Mouse (Mus musculus) embryonic facial prominence, embryonic 14.5 days (tissue): ENCODE measurements around the gene Nfia. TPM values are rescaled to one million over a fixed set of nuclear protein-coding genes. Genes with fewer than 3 reads are reported as not detected.

Experiments
- ATAC-seq: fragments of 200-750 bp; cut with Nextera tagmentation; 2 replicates; pipeline ENCODE4 v1.8.0; 2017; ENCODE audit warnings: low read depth, moderate number of reproducible peaks, moderate TSS enrichment
- DNase-seq: peaks from one replicate; pipeline ENCODE4 v3.0.0-alpha.2; 2015; ENCODE audit warnings: low spot score
- H3K27ac ChIP-seq: fragments of 300-500 bp; sonication (generic); replicated peaks from 2 replicates; pipeline ENCODE4 v1.5.1; 2014; ENCODE audit warnings: low read depth, mild to moderate bottlenecking, low read length, moderate library complexity
- H3K27me3 ChIP-seq: fragments of 300-500 bp; sonication (generic); replicated peaks from 2 replicates; pipeline ENCODE4 v1.6.1; 2014; ENCODE audit warnings: low read length; ENCODE audit not compliant: control insufficient read depth, insufficient read depth
- H3K36me3 ChIP-seq: fragments of 300-500 bp; sonication (generic); 2 replicates; pipeline ENCODE4 v1.6.1; 2014; ENCODE audit warnings: low read length, mixed read lengths; ENCODE audit not compliant: control insufficient read depth, insufficient read depth
- H3K4me1 ChIP-seq: fragments of 300-500 bp; sonication (generic); 2 replicates; pipeline ENCODE4 v1.6.1; 2014; ENCODE audit warnings: antibody characterized with exemption, low read length; ENCODE audit not compliant: control insufficient read depth, insufficient read depth
- H3K4me2 ChIP-seq: fragments of 300-500 bp; sonication (generic); 2 replicates; pipeline ENCODE4 v1.6.1; 2014; ENCODE audit warnings: low read depth, mild to moderate bottlenecking, low read length, moderate library complexity, mixed read lengths
- H3K4me3 ChIP-seq: fragments of 300-500 bp; sonication (generic); 2 replicates; pipeline ENCODE4 v1.5.1; 2014; ENCODE audit warnings: low read depth, mild to moderate bottlenecking, low read length
- H3K9ac ChIP-seq: fragments of 300-500 bp; sonication (generic); 2 replicates; pipeline ENCODE4 v1.6.1; 2014; ENCODE audit warnings: low read depth, mild to moderate bottlenecking, low read length, moderate library complexity, mixed read lengths
- H3K9me3 ChIP-seq: fragments of 300-500 bp; sonication (generic); 2 replicates; pipeline ENCODE4 v1.6.1; 2016; ENCODE audit warnings: low read length; ENCODE audit not compliant: control insufficient read depth
- WGBS: fragments of 180-500 bp; shearing (Covaris S2); extraction: QIAGEN DNeasy Blood & Tissue Kit; methylation state at CpG from one replicate; pipeline ENCODE4 v1.1.7; 2014; 5-methylcytosine and 5-hydroxymethylcytosine counted together
- polyA plus RNA-seq: library from polyadenylated mRNA; unstranded; fragments of >200 nt; fragmentation: Nextera tagmentation; extraction: Ambion mirVana; gene quantifications from 2 replicates; pipeline ENCODE4 v1.2.1, GENCODE M21; 2014

Gene Nfia
- polyA plus RNA-seq, 1 experiment from 2014 or later: 61.7 TPM

DNA sequence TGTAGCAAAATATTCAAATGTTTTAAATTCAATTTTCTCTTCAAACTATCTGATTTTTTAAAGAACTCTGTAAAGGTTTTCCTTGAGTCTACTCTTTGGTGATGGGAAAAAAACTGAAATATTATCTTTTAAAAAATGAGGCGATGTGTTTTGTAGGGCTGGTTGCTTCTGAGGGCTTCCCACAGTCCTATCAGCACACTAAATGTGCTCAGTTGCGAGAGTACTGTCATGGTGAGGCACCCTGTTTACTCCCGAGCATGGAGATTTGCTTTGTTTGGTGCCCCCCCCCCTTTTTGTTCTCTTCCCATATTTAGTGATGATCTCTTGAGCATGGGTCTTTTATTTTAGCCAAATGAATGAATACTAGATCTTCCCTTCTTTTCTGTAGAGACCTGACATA is 9.5 kb downstream of the Nfia start:
- Histone ChIP-seq H3K4me3 (no peak overlapping the region), H3K9me3 (no peaks in the 10 kb centered on the region), H3K27me3 (no peaks in the 10 kb centered on the region), H3K4me1 (peaks cover 11% of the 10 kb centered on the region; the same call in 1 of the 2 replicates), H3K27ac (no peak overlapping the region), H3K36me3 (peaks cover 32% of the 10 kb centered on the region), H3K4me2 (no peak overlapping the region), H3K9ac (no peak overlapping the region)
- 88% methylated on average over 3 of the region's 3 CpGs for WGBS
- DNase-seq (no peak), ATAC-seq (no peak)

DNA sequence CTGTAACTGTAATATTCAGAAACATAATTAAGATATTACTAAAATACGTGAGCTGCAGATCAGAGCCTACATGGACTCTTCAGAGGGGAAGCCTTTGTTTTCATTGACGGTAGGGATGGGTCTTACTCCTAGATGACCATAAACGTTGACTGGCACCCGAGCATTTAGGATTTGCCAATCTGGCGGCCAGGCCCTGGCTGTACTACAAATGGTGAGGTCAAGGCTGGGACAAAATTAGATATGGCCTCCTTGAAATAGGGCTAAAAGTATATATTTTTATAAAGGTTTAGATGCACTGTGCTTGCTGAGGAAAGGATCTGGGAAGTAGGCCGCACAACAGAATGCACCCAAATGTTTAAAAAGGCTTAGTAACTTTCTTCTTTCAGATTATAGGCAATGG is 10.0 kb downstream of the Nfia start:
- WGBS: 88% methylated on average over 6 of the region's 6 CpGs
- no peaks in the 10 kb centered on the region for H3K9me3 ChIP-seq
- H3K27ac ChIP-seq: no peak overlapping the region

GRCm38 (mm10) chr4:97783073-97783879 is 10.7 kb downstream of the Nfia start:
- H3K4me2 ChIP-seq: no peak overlapping the region
- H3K36me3 ChIP-seq: peaks cover 36% of the 10 kb centered on the region
- H3K9ac ChIP-seq: no peak overlapping the region
- no peak overlapping the region for H3K4me3 ChIP-seq
- H3K27ac ChIP-seq: no peak overlapping the region
- H3K4me1 ChIP-seq: peaks cover 11% of the 10 kb centered on the region
- H3K27me3 ChIP-seq: no peaks in the 10 kb centered on the region
- no peaks in the 10 kb centered on the region for H3K9me3 ChIP-seq
- DNase-seq (no peak), ATAC-seq (no peak)
- 93% methylated on average over 26 of the region's 26 CpGs for WGBS

More for the DNA sequence above, 10.0 kb downstream of the Nfia start:
- DNase-seq (no peak), ATAC-seq (no peak)
- H3K4me1 ChIP-seq: peaks cover 11% of the 10 kb centered on the region; the same call in 1 of the 2 replicates
- H3K4me2 ChIP-seq: no peak overlapping the region
- peaks cover 36% of the 10 kb centered on the region for H3K36me3 ChIP-seq
- H3K27me3 ChIP-seq: no peaks in the 10 kb centered on the region
- H3K9ac ChIP-seq: no peak overlapping the region
- no peak overlapping the region for H3K4me3 ChIP-seq

- no peak overlapping the region for H3K4me2 ChIP-seq
- peak; percentile 7 for DNase-seq
- H3K9ac ChIP-seq: no peak overlapping the region
- WGBS: 77% methylated on average over 11 of the region's 11 CpGs
- H3K9me3 ChIP-seq: no peaks in the 10 kb centered on the region
- no peak overlapping the region for H3K27ac ChIP-seq
- H3K4me1 ChIP-seq: peaks cover 17% of the 10 kb centered on the region
- H3K4me3 ChIP-seq: no peak overlapping the region
- no peak for ATAC-seq
- peaks cover 36% of the 10 kb centered on the region for H3K36me3 ChIP-seq
- H3K27me3 ChIP-seq: no peaks in the 10 kb centered on the region
Measured at GRCm38 (mm10) chr4:97784236-97784635, 11.7 kb downstream of the Nfia start.

GRCm38 (mm10) chr4:97785547-97786271 is 13.2 kb downstream of the Nfia start:
- Histone ChIP-seq H3K36me3 (peaks cover 36% of the 10 kb centered on the region), H3K27ac (no peak overlapping the region)
- WGBS: 82% methylated on average over 8 of the region's 8 CpGs

DNA sequence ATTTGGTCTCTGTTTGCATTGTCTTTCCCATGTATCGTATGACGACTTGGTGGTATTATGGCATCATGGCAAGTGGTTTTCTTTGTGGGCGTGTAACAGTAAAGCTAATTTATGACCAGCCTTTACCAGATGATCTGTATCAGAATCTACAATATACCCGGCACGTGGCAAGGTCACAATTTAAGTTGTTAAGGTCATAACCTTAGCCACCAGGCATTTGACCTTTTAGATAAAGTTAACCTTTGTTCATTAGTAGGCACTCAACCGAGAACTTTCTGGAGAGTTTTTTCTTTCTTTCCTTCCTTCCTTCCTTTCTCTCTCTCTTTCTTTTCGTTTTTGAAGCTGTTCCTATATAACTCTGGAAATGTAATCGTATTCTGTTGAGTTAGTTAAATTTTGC is 14.0 kb downstream of the Nfia start:
- Histone ChIP-seq H3K4me2 (no peak overlapping the region), H3K36me3 (peaks cover 36% of the 10 kb centered on the region), H3K9me3 (no peaks in the 10 kb centered on the region), H3K9ac (no peak overlapping the region), H3K27me3 (no peaks in the 10 kb centered on the region), H3K4me1 (peaks cover 14% of the 10 kb centered on the region; the same call in 1 of the 2 replicates), H3K4me3 (no peak overlapping the region), H3K27ac (no peak overlapping the region)
- no peak for DNase-seq
- no peak for ATAC-seq
- 53% methylated on average over 8 of the region's 8 CpGs for WGBS

More at GRCm38 (mm10) chr4:97785547-97786271, 13.2 kb downstream of the Nfia start:
- DNase-seq: no peak
- Histone ChIP-seq H3K9ac (no peak overlapping the region), H3K27me3 (no peaks in the 10 kb centered on the region), H3K4me3 (no peak overlapping the region), H3K4me2 (no peak overlapping the region), H3K4me1 (peaks cover 15% of the 10 kb centered on the region), H3K9me3 (no peaks in the 10 kb centered on the region)
- ATAC-seq: no peak

DNA sequence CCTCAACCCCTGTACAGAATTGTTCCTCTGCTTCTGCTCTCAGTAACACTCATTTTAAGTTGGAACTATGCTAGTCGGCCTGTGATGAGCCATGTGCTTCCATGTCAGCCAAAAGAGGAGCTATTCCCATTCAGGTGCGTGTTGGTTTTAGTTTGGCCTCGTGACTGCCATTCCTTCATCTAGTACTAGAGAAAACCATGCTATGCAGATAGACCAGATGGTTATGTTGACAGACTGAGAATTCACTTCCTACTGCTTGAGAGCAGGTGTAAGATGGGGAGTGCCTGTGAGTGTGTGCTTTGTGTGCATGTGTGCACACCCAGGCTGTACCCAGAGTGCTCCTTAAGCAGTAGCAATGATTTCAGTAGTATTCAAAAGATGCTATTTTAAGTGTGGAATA is 15.0 kb downstream of the Nfia start:
- WGBS: 68% methylated on average over 3 of the region's 3 CpGs
- ATAC-seq: no peak
- DNase-seq: no peak
- Histone ChIP-seq H3K27ac (no peak overlapping the region), H3K9me3 (no peaks in the 10 kb centered on the region), H3K4me2 (no peak overlapping the region), H3K9ac (no peak overlapping the region), H3K36me3 (peaks cover 36% of the 10 kb centered on the region), H3K4me1 (peaks cover 14% of the 10 kb centered on the region; the same call in 1 of the 2 replicates), H3K27me3 (no peaks in the 10 kb centered on the region), H3K4me3 (no peak overlapping the region)

DNA sequence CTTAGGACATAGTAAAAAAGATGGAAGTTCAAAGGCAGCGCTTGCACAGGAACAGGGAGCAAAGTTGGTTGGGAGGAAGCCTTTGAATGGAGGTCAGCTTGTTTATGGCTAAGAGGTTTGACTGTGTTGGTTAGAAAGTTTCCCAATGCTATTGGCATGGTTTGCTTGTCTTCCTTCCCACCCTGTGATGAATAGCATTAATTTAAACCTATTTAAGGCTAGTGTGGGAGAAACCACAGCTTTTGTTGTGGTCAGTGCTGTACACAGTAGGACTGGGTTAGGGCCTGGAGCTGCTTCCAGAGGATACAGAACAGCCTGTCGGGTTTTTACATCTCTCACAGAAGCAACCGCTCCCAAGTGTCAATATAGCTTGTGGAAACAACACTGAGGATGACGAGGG is 16.0 kb downstream of the Nfia start:
- ATAC-seq: no peak
- H3K27ac ChIP-seq: no peak overlapping the region
- H3K4me3 ChIP-seq: no peak overlapping the region
- H3K27me3 ChIP-seq: no peaks in the 10 kb centered on the region
- H3K36me3 ChIP-seq: peaks cover 26% of the 10 kb centered on the region
- no peak overlapping the region for H3K9ac ChIP-seq
- H3K9me3 ChIP-seq: no peaks in the 10 kb centered on the region
- DNase-seq: no peak
- no peak overlapping the region for H3K4me2 ChIP-seq
- H3K4me1 ChIP-seq: peaks cover 14% of the 10 kb centered on the region; the same call in 1 of the 2 replicates
- 67% methylated on average over 4 of the region's 4 CpGs for WGBS
